Mouse (Mus musculus): ENCODE results near the gene Ralgapb. TPM values are rescaled to one million over a fixed set of nuclear protein-coding genes. Genes with fewer than 3 reads are reported as not detected.

Gene Ralgapb
- polyA plus RNA-seq, 1 experiment from 2014 or later: 23.0 TPM

DNA sequence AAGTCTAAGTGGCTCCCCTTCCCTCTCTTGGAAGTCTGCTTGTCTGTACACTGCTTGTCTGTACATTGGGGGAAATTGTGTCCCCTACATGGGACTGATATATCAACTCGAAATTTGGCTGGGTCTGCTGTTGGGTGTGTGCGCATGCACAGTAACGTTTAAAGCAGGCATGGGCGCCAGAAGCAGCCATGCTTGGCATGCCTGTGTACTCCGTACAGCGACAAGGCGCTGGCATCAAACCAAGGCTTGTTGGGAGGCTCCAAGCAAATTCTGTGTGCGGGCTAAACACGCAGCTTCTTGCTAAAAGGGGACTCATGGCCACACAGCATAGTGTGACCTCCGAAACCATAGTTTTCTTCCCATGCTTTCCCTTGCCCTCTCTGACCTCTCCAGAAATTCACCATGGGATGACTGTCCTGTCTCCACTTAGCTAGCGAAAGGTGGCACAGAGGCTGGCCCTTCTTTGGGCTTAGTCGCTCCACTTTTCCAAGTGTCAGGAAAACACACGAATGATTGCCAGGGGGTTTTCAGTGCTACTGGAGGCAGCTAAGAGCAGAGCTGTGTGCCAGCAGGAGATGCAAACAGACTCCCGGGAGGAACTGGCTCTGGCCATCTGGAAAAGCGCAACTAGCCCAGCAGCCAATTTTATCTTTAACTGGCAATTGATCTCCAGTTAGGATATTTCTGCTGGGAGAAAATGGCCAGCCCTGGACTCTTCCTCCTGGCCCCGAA lies 114.6 kb downstream of the Ralgapb start:
- Histone ChIP-seq H3K36me3 (no peaks in the 10 kb centered on the region), H3K9me3 (0 out of 2 replicates have a peak, but pooled peaks cover 3% of the 10 kb centered on the region), H3K27ac (no peak overlapping the region), H3K4me2 (replicated peaks) (no peak overlapping the region), H3K27me3 (no peaks in the 10 kb centered on the region), H3K4me3 (replicated peaks) (no peak overlapping the region), H3K4me1 (replicated peaks) (no peaks in the 10 kb centered on the region), H3K9ac (replicated peaks) (no peak overlapping the region)
- WGBS: 88% methylated on average over 16 of the region's 16 CpGs
- no peak for ATAC-seq

DNA sequence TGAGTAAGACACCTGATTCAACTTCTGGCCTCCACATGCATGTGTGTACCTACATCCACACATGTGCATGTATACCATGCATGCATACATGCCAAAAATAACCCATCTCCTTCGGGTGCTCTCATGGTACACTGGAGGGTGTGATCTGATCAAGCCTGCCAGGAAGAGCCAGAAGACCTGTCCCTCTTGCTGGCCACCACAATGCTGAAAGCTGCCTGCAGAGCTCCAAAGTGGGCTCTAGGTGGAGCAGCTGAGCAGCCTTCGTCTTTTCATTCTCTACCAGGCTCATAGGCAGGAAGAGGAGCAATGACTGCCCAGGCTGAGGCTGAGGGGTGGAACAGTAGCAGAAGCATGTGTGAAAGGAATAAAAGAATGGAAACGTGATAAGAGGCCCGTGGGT lies 124.4 kb downstream of the Ralgapb start:
- ATAC-seq: peak; percentile 81
- Histone ChIP-seq H3K9me3 (no peaks in the 10 kb centered on the region), H3K36me3 (no peaks in the 10 kb centered on the region), H3K4me2 (replicated peaks) (no peak overlapping the region), H3K27me3 (0 out of 2 replicates have a peak, but pooled peaks cover 3% of the 10 kb centered on the region), H3K27ac (no peak overlapping the region), H3K4me1 (replicated peaks) (no peaks in the 10 kb centered on the region), H3K9ac (replicated peaks) (no peak overlapping the region), H3K4me3 (replicated peaks) (no peak overlapping the region)
- WGBS: 8% methylated on average over 4 of the region's 4 CpGs

DNA sequence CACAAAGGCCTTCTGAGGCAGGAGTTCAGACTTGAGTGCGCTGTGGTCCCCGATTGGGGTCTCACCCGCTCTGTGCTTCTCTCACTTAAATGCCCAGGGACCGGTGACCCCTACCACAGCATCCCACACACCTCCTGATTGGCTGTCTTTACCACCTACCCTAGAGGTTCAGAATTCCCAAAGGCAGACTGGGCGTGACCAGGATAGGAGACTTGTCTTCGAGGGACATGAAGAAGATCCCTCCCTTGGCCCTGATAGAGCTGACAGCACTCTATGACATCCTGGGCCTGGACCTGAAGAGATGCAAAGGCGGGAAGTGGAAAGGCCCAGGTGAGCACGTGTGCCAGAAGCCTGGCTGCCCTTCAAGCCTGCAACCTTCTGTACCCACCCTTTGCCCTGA lies 124.9 kb downstream of the Ralgapb start:
- ATAC-seq: peak; percentile 48
- Histone ChIP-seq H3K4me1 (replicated peaks) (no peaks in the 10 kb centered on the region; the same call in 1 of the 2 replicates), H3K27me3 (0 out of 2 replicates have a peak, but pooled peaks cover 3% of the 10 kb centered on the region), H3K4me2 (replicated peaks) (no peak overlapping the region), H3K36me3 (no peaks in the 10 kb centered on the region), H3K4me3 (replicated peaks) (no peak overlapping the region), H3K9me3 (no peaks in the 10 kb centered on the region), H3K27ac (no peak overlapping the region), H3K9ac (replicated peaks) (no peak overlapping the region)
- WGBS: 81% methylated on average over 8 of the region's 8 CpGs

DNA sequence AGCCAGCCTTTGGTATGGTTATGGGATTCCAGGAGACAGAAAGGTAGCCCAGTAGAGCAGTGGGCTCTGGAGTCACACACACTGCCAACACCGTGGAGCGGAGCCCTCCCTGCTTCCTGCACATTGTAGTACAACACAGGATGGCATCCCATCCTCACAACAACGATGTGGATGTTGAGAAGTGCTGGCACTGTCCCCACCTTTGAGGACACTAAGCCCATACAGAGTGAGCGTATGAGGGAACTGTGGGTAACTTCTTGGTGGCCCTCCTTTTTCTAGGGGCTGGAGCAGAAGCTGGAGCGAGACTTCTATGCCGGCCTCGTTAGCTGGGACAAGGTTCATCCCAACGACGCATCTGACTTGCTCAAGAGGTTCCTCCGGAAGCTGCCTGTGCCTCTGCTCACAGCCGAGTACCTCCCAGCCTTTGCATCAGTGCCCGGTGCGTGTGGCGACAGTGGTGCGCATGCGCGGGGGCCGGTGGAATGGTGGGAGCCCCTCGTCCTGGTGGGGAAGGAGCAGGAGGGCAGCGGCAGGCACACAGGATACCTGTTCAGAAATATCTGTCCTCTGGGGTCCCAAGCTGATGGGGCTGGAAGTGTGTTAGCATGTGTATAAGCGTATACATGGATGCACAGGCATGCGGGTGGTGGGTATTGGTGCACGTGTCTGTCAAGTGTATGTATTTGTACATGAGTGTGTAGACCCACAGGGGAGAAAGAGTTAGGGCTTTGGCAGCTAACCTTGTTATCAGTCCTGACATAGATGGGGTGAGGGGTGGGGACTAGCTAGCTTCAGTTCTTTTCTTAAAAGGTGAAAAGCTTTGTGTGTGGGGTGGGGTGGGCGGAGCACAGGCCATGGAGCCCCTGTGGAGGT lies 130.0 kb downstream of the Ralgapb start:
- WGBS: 44% methylated on average over 24 of the region's 24 CpGs
- no peak overlapping the region for H3K27ac ChIP-seq
- H3K4me2 ChIP-seq (replicated peaks): peak overlapping the region; percentile 45
- no peaks in the 10 kb centered on the region for H3K9me3 ChIP-seq
- 0 out of 2 replicates have a peak, but pooled peaks cover 1% of the 10 kb centered on the region for H3K27me3 ChIP-seq
- ATAC-seq: peak; percentile 74
- 0 out of 2 replicates have a peak overlapping the region, but pooled peaks have one; percentile 36 for H3K9ac ChIP-seq (replicated peaks)
- H3K36me3 ChIP-seq: no peaks in the 10 kb centered on the region
- no peaks in the 10 kb centered on the region; the same call in 1 of the 2 replicates for H3K4me1 ChIP-seq (replicated peaks)
- 0 out of 2 replicates have a peak overlapping the region, but pooled peaks have one; percentile 3 for H3K4me3 ChIP-seq (replicated peaks)

DNA sequence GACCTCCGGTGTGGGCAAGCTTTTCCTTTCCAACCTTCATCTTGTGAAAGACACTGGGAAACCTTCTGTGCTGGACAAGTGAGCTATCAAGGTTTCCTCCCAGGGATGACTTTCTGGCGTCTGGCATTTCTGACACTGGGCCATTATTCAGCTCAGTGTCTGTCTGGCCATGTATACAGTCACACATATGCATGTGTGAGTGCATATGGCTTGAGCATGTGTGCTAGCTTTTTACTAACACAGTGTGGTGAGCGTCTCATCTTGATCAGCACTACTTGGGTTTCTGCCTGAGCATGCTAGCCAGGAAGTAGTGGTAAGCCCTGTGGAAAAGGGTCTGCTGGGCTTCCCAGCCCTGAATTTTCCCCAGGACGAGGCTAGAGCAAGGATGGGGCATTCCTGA lies 131.6 kb downstream of the Ralgapb start:
- Histone ChIP-seq H3K27me3 (no peaks in the 10 kb centered on the region), H3K4me3 (replicated peaks) (no peak overlapping the region), H3K27ac (no peak overlapping the region), H3K9ac (replicated peaks) (no peak overlapping the region), H3K9me3 (no peaks in the 10 kb centered on the region), H3K4me1 (replicated peaks) (peaks cover under 1% of the 10 kb centered on the region; the same call in 1 of the 2 replicates), H3K4me2 (replicated peaks) (no peak overlapping the region), H3K36me3 (no peaks in the 10 kb centered on the region)
- ATAC-seq: no peak
- 55% methylated on average over 4 of the region's 4 CpGs for WGBS

DNA sequence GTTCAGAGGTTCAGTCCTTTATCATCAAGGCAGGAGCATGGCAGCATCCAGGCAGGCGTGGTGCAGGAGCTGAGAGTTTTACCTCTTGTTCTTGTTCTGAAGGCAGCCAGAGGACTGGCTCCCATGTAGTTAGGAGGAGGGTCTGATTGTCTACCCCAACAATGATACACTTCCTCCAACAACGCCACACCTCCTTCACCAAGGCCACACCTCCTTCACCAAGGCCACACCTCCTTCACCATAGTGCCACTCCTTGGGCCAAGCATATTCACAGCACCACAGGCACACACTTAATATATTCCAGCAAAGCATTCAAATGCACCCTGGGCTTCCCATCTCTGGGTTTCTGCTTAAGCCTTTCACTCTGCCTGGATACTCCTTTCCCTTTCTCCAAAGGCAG lies 135.6 kb downstream of the Ralgapb start:
- H3K4me3 ChIP-seq (replicated peaks): no peak overlapping the region
- H3K27me3 ChIP-seq: peaks cover 8% of the 10 kb centered on the region; the same call in 1 of the 2 replicates
- 68% methylated on average over 2 of the region's 2 CpGs for WGBS
- no peaks in the 10 kb centered on the region for H3K9me3 ChIP-seq
- ATAC-seq: no peak
- no peak overlapping the region for H3K9ac ChIP-seq (replicated peaks)
- H3K27ac ChIP-seq: no peak overlapping the region
- H3K4me1 ChIP-seq (replicated peaks): peaks cover 6% of the 10 kb centered on the region; the same call in 1 of the 2 replicates
- H3K36me3 ChIP-seq: no peaks in the 10 kb centered on the region
- H3K4me2 ChIP-seq (replicated peaks): no peak overlapping the region

DNA sequence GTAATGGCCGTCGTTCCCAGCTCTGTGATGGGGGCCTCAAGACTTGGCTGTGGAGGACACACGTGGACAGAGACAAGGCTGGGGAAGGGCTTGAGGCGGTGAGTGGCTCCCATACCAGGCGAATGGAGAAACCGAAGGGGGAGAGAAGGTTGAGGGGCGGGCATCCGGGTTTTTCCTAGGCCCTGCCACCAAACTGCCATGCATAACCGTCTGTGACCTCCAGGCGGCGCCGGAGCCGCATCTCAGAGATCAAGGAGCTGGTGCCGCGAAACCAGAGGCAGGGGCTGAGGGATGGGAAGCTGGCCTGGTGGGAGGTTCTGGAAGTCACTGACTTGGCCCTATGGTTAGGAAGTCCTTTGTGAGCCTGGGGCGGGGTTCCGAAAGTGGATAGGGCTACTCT lies 137.1 kb downstream of the Ralgapb start:
- Histone ChIP-seq H3K36me3 (no peaks in the 10 kb centered on the region), H3K27ac (no peak overlapping the region), H3K4me3 (replicated peaks) (no peak overlapping the region), H3K4me2 (replicated peaks) (peak overlapping the region; percentile 23; the same call in 1 of the 2 replicates), H3K9me3 (no peaks in the 10 kb centered on the region), H3K27me3 (peaks cover 20% of the 10 kb centered on the region), H3K4me1 (replicated peaks) (peaks cover 12% of the 10 kb centered on the region; the same call in 1 of the 2 replicates), H3K9ac (replicated peaks) (peak overlapping the region; percentile 40; the same call in 1 of the 2 replicates)
- ATAC-seq: peak; percentile 81
- WGBS: 4% methylated on average over 17 of the region's 17 CpGs

Other genes starting within 250 kb of the Ralgapb start
- 1.6 and 2.4 TPM in 2 replicates for gene D630003M21Rik, start 180.6 kb upstream of the Ralgapb start, polyA plus RNA-seq (2015; fragmentation: Nextera tagmentation; extraction: Ambion mirVana)
- gene Bpi, start 151.8 kb upstream of the Ralgapb start, polyA plus RNA-seq (2015; fragmentation: Nextera tagmentation; extraction: Ambion mirVana): not detected in 2 replicates
- 1.4 and 2.1 TPM in 2 replicates for gene Lbp, start 103.4 kb upstream of the Ralgapb start, polyA plus RNA-seq (2015; fragmentation: Nextera tagmentation; extraction: Ambion mirVana)
- gene Snhg11, start 34.2 kb upstream of the Ralgapb start, polyA plus RNA-seq (2015; fragmentation: Nextera tagmentation; extraction: Ambion mirVana): 241 and 271 TPM in 2 replicates
- gene Adig, start 92.8 kb downstream of the Ralgapb start, polyA plus RNA-seq (2015; fragmentation: Nextera tagmentation; extraction: Ambion mirVana): not detected in 2 replicates
- 0.58 and 0.67 TPM in 2 replicates for gene Arhgap40, start 102.9 kb downstream of the Ralgapb start, polyA plus RNA-seq (2015; fragmentation: Nextera tagmentation; extraction: Ambion mirVana)
- gene Slc32a1, start 200.9 kb downstream of the Ralgapb start, polyA plus RNA-seq (2015; fragmentation: Nextera tagmentation; extraction: Ambion mirVana): 6.5 and 8.3 TPM in 2 replicates
- 10.9 and 14.6 TPM in 2 replicates for gene Actr5, start 215.0 kb downstream of the Ralgapb start, polyA plus RNA-seq (2015; fragmentation: Nextera tagmentation; extraction: Ambion mirVana)

Data from midbrain, embryonic 13.5 days (tissue).